Mouse (Mus musculus): Measurements from ENCODE around the gene Rpp30.

DNA sequence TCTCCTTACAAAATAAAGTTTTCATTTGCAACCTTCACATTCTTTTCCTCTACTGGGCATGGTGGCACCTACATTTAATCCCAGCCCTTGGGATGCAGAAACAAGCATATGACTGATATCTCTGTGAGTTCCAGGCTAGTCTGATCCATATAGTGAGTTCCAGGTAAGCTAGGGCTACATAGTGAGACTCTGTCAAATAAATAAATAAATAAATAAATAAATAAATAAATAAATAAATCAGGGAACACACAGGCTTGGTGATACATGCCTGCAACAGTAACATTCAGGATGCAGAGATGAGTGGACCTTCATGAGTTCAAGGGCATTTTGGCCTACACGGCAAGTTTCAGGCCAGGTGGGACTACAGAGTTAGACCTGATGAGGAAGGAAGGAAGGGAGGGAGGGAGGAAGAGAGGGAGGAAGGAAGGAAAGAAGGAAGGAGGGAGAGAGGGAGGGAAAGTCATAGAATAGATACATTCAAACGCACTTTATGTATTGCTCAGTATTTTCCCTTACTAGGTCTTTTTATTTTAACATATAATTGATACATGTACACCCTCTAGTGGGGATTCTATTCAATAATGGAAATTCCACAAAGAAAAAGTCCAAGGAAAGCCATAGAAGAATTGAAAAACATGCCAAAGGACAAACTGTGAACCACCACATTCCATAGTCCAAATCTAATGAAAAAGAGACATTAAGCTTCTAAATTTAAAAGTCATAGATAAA, 20.6 kb upstream of the Rpp30 start:
- TF ChIP-seq CTCF (IDR thresholded peaks at IDR 0.05; ENCODE audit: borderline replicate concordance, insufficient read depth, low read length) = no peak
- TF ChIP-seq POLR2A (IDR thresholded peaks at IDR 0.05; ENCODE audit: low read depth, low read length) = no peak
